Mouse (Mus musculus): Measurements from ENCODE around the gene Zdhhc14.
A peak's percentile ranks its signal among the peaks of the same experiment; 100 is the strongest.

The Zdhhc14 gene

DNA sequence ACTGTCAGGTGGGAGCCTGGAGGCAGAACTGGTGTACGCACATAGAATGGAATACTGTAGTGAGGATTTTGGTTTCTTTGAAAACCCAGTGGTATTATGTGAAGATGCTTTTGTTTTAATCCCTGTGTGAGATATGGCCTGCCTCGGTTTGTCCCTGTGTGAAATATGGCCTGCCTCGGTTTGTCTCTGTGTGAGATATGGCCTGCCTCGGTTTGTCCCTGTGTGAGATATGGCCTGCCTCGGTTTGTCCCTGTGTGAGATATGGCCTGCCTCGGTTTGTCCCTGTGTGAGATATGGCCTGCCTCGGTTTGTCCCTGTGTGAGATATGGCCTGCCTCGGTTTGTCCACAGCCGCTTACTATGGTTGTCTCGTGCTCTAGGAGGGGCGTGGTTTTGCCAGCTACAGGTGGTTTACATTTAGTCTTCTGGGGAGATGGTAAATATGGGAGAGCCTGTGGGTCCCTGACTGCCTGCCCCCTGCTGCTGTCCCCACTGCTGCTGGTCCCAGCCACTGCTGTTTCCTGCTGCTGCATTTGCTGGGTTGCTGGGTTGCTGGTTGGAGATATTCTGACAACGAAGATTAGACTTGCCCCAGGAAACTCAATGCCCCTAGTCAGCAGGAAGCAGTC is 299.9 kb downstream of the Zdhhc14 start:
- H3K4me3 ChIP-seq (replicated peaks; ENCODE audit: low read length): no peak overlapping the region
- peaks cover 7% of the 10 kb centered on the region for H3K4me1 ChIP-seq (replicated peaks; ENCODE audit: low read depth, low read length)
- no peaks in the 10 kb centered on the region for H3K36me3 ChIP-seq (ENCODE audit: insufficient read depth, low read length)
- no peak for TF ChIP-seq POU5F1 (IDR thresholded peaks at IDR 0.05; ENCODE audit: borderline replicate concordance, low read length)
- TF ChIP-seq NANOG (IDR thresholded peaks at IDR 0.05; ENCODE audit: borderline replicate concordance, low read length): no peak
- TF ChIP-seq CTCF (conservative IDR thresholded peaks at IDR 0.05; ENCODE audit: low read length): no peak
- 0 out of 2 replicates have a peak, but pooled peaks cover 5% of the 10 kb centered on the region for H3K27me3 ChIP-seq (ENCODE audit: insufficient read depth, low read length)
- peaks cover 6% of the 10 kb centered on the region; the same call in 1 of the 2 replicates for H3K9me3 ChIP-seq (ENCODE audit: low read length)

DNA sequence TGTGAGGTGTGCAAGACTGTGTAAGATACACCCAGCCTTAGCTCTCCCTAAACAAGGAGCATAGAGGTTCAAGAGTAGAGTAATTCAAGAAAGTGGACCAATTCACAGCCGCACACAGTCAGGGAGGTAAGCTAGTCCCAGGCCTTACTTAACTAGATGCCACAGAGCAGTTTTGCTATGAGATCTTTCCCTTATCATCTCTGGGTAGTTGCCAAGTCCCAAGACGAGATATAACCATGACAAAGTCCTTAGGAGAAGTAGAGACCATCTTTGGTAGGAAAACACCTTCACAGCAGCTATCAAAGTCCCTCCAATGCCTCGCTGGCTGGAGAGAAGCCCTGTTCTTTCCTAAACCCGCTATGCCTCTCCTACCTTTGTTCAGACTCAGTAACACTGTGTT is 301.2 kb downstream of the Zdhhc14 start:
- Histone ChIP-seq H3K27me3 (ENCODE audit: insufficient read depth, low read length) (no peaks in the 10 kb centered on the region), H3K4me1 (replicated peaks; ENCODE audit: low read depth, low read length) (peaks cover 10% of the 10 kb centered on the region), H3K4me3 (replicated peaks; ENCODE audit: low read length) (no peak overlapping the region), H3K9me3 (ENCODE audit: low read length) (no peaks in the 10 kb centered on the region), H3K36me3 (ENCODE audit: insufficient read depth, low read length) (no peaks in the 10 kb centered on the region)
- TF ChIP-seq CTCF (conservative IDR thresholded peaks at IDR 0.05; ENCODE audit: low read length) (no peak), NANOG (IDR thresholded peaks at IDR 0.05; ENCODE audit: borderline replicate concordance, low read length) (no peak), POU5F1 (IDR thresholded peaks at IDR 0.05; ENCODE audit: borderline replicate concordance, low read length) (no peak)

GRCm38 (mm10) chr17:5794276-5794675 is 301.9 kb downstream of the Zdhhc14 start:
- H3K27me3 ChIP-seq (ENCODE audit: insufficient read depth, low read length): no peaks in the 10 kb centered on the region
- H3K4me3 ChIP-seq (replicated peaks; ENCODE audit: low read length): no peak overlapping the region
- no peaks in the 10 kb centered on the region for H3K36me3 ChIP-seq (ENCODE audit: insufficient read depth, low read length)
- H3K9me3 ChIP-seq (ENCODE audit: low read length): no peaks in the 10 kb centered on the region
- peaks cover 10% of the 10 kb centered on the region for H3K4me1 ChIP-seq (replicated peaks; ENCODE audit: low read depth, low read length)
- TF ChIP-seq POU5F1 (IDR thresholded peaks at IDR 0.05; ENCODE audit: borderline replicate concordance, low read length) (no peak), NANOG (IDR thresholded peaks at IDR 0.05; ENCODE audit: borderline replicate concordance, low read length) (no peak), CTCF (conservative IDR thresholded peaks at IDR 0.05; ENCODE audit: low read length) (no peak)

DNA sequence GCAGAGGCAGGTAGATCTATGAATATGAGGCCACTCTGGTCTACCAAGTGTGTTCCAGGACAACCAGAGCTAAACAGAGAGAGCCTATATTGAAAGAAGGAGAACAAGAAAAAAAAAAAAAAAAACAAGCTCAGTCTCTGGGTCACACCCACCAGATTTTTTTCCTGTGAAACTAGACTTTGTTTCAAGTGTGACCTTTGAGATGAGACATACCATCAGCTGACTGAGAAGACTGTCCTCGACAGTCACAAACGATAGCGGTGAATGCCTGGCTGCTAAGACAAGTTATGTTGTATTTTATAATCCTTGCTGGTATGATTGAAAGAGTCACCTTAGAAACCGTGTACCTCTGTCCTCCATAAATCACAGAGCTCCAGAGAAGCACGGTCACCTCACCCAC is 303.0 kb downstream of the Zdhhc14 start:
- no peaks in the 10 kb centered on the region for H3K9me3 ChIP-seq (ENCODE audit: low read length)
- no peak for TF ChIP-seq POU5F1 (IDR thresholded peaks at IDR 0.05; ENCODE audit: borderline replicate concordance, low read length)
- no peak for TF ChIP-seq NANOG (IDR thresholded peaks at IDR 0.05; ENCODE audit: borderline replicate concordance, low read length)
- no peak for TF ChIP-seq CTCF (conservative IDR thresholded peaks at IDR 0.05; ENCODE audit: low read length)
- no peaks in the 10 kb centered on the region for H3K36me3 ChIP-seq (ENCODE audit: insufficient read depth, low read length)
- peaks cover 4% of the 10 kb centered on the region; the same call in 1 of the 2 replicates for H3K27me3 ChIP-seq (ENCODE audit: insufficient read depth, low read length)
- H3K4me3 ChIP-seq (replicated peaks; ENCODE audit: low read length): no peak overlapping the region
- peaks cover 10% of the 10 kb centered on the region for H3K4me1 ChIP-seq (replicated peaks; ENCODE audit: low read depth, low read length)

- Histone ChIP-seq H3K9me3 (ENCODE audit: low read length) (no peaks in the 10 kb centered on the region), H3K27me3 (ENCODE audit: insufficient read depth, low read length) (peaks cover 4% of the 10 kb centered on the region), H3K4me1 (replicated peaks; ENCODE audit: low read depth, low read length) (peaks cover 10% of the 10 kb centered on the region), H3K4me3 (replicated peaks; ENCODE audit: low read length) (no peak overlapping the region), H3K36me3 (ENCODE audit: insufficient read depth, low read length) (no peaks in the 10 kb centered on the region)
- TF ChIP-seq NANOG (IDR thresholded peaks at IDR 0.05; ENCODE audit: borderline replicate concordance, low read length) (no peak), CTCF (conservative IDR thresholded peaks at IDR 0.05; ENCODE audit: low read length) (peak; percentile 92)
Measured at GRCm38 (mm10) chr17:5795878-5796277, 303.5 kb downstream of the Zdhhc14 start.

DNA sequence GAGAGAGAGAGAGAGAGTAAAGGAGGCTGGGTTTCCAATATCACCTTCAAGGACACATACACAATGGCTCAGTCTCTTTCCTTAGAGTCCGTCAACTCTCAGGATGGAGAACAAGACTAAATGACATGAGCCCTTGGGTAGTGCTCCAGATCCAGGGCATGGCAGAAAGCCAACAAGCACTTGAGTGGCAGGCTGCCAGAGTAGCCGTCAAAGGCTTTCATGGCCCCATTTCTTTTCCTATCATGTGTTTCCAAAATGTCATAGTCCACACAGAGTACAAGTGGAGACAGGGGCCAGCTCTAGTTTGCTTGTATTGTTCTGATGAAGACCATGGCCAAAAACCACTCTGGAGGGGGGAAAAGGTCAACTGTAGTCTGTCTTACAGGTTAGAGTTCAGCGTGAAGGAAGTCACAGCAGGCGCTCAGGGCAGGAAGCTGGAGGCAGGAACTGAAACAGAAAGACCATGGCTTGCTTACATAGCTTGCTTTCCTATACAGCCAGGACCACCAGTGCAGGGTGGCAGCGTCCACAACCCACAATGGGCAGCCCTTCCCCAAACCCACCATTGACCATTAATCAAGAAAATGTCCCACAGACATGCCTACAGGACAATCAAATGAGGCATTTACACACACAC is 304.9 kb downstream of the Zdhhc14 start:
- no peak for TF ChIP-seq CTCF (conservative IDR thresholded peaks at IDR 0.05; ENCODE audit: low read length)
- Histone ChIP-seq H3K27me3 (ENCODE audit: insufficient read depth, low read length) (peaks cover 4% of the 10 kb centered on the region), H3K4me1 (replicated peaks; ENCODE audit: low read depth, low read length) (peaks cover 10% of the 10 kb centered on the region), H3K9me3 (ENCODE audit: low read length) (no peaks in the 10 kb centered on the region), H3K4me3 (replicated peaks; ENCODE audit: low read length) (no peak overlapping the region), H3K36me3 (ENCODE audit: insufficient read depth, low read length) (no peaks in the 10 kb centered on the region)

DNA sequence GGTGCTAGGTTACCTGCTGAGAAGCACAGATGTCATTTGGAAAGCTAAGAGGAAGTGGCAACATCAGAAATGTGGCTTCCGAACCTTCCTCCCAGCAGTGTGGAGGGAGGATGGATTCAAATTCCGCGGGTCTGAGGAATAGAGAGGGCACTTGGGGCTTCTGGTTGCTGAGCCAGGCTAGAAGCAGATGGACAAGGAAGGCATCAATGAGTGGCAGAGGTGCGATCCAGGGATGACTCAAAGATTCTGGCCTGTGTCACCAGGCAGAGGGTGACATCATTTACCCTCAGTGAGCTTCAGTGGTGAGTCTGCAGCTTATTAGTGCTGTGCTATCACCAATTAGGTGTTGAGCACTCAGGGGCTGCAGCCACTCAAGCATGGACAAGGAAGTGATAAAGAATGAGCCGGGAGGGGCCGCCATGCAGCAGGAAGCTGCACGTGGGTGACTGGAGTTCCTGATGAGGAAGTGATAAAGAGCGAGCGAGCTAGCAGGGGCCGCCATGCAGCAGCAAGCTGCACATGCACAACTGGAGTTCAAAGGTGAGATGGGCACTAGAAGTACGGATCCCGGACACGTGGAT is 306.0 kb downstream of the Zdhhc14 start:
- peaks cover 10% of the 10 kb centered on the region for H3K4me1 ChIP-seq (replicated peaks; ENCODE audit: low read depth, low read length)
- H3K4me3 ChIP-seq (replicated peaks; ENCODE audit: low read length): no peak overlapping the region
- no peaks in the 10 kb centered on the region for H3K9me3 ChIP-seq (ENCODE audit: low read length)
- H3K27me3 ChIP-seq (ENCODE audit: insufficient read depth, low read length): peaks cover 4% of the 10 kb centered on the region
- no peaks in the 10 kb centered on the region for H3K36me3 ChIP-seq (ENCODE audit: insufficient read depth, low read length)
- TF ChIP-seq NANOG (IDR thresholded peaks at IDR 0.05; ENCODE audit: borderline replicate concordance, low read length): no peak
- no peak for TF ChIP-seq POU5F1 (IDR thresholded peaks at IDR 0.05; ENCODE audit: borderline replicate concordance, low read length)
- no peak for TF ChIP-seq CTCF (conservative IDR thresholded peaks at IDR 0.05; ENCODE audit: low read length)

GRCm38 (mm10) chr17:5798900-5799299 is 306.5 kb downstream of the Zdhhc14 start:
- H3K9me3 ChIP-seq (ENCODE audit: low read length): no peaks in the 10 kb centered on the region
- no peak overlapping the region for H3K4me3 ChIP-seq (replicated peaks; ENCODE audit: low read length)
- no peaks in the 10 kb centered on the region for H3K36me3 ChIP-seq (ENCODE audit: insufficient read depth, low read length)
- TF ChIP-seq NANOG (IDR thresholded peaks at IDR 0.05; ENCODE audit: borderline replicate concordance, low read length) (no peak), CTCF (conservative IDR thresholded peaks at IDR 0.05; ENCODE audit: low read length) (no peak), POU5F1 (IDR thresholded peaks at IDR 0.05; ENCODE audit: borderline replicate concordance, low read length) (no peak)
- H3K4me1 ChIP-seq (replicated peaks; ENCODE audit: low read depth, low read length): peaks cover 10% of the 10 kb centered on the region
- peaks cover 4% of the 10 kb centered on the region for H3K27me3 ChIP-seq (ENCODE audit: insufficient read depth, low read length)

All from E14TG2a.4 (cell line).